In the genomic region with DNA sequence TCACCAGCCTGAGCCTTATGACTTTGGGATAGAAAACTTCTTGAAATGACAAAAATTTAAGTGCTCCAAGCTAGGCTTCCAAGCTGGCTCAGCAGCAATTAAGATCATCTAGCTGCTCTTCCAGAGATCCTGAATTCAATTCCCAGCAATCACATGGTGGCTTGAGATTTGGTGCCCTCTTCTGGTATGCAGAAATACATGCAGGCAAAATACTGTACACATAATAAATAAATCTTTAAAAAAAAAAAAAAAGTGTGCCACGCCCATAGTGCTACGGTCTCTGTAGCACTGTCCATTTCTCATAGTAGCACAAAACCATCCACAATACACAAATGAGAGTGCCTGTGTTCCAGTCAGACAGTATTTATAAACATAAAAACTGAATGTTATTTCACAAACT, we compare ENCODE assay signal across 10 mouse cellular contexts. TPM values are rescaled to one million over a fixed set of nuclear protein-coding genes. Genes with fewer than 3 reads are reported as not detected.
DNase-seq lines count a peak whose midpoint lies in the region; ATAC-seq and TF ChIP-seq lines count a peak whose summit lies in the region.
"Had no signal": no experiment of that assay in that cellular context is flagged by ENCODE, and none has a peak within 500 bp of the region (broad histone marks: within the 10 kb centered on the region; RNA-seq: fewer than 3 reads in every experiment).

No protein-coding gene starts in this region.

- no peak overlapping the region for H3K4me2 ChIP-seq in hindbrain, embryonic 16.5 days (ENCODE audit: low read length)
- H3K4me2 ChIP-seq: forebrain, embryonic 15.5 days had no signal

- H3K27ac ChIP-seq in ES-E14 (ENCODE audit: insufficient read depth, low read depth, low read length, poor library complexity, severe bottlenecking) = no peak overlapping the region
- H3K27ac ChIP-seq in hindbrain, embryonic 16.5 days (ENCODE audit: low read depth, low read length) = no peak overlapping the region
- H3K27ac ChIP-seq: forebrain, embryonic 15.5 days had no signal

- H3K36me3 ChIP-seq in ES-E14 (ENCODE audit: control insufficient read depth, insufficient read depth, low read length, poor library complexity, severe bottlenecking) = no peaks in the 10 kb centered on the region
- peaks cover 5% of the 10 kb centered on the region for H3K36me3 ChIP-seq in hindbrain, embryonic 16.5 days (ENCODE audit: control insufficient read depth, insufficient read depth, low read length)

- H3K27me3 ChIP-seq in hindbrain, embryonic 16.5 days (replicated peaks; ENCODE audit: control insufficient read depth, insufficient read depth, low read length) = no peaks in the 10 kb centered on the region
- H3K27me3 ChIP-seq: forebrain, embryonic 15.5 days had no signal

- in situ Hi-C loops in ES-E14 (cut with MboI; ENCODE audit: low sequenced_read_pairs in 2 of 2, unreplicated experiment in 2 of 2) = no loop called here

- 75% methylated on average over 2 of the region's 2 CpGs for WGBS in hindbrain, embryonic 16.5 days

- H3K4me1 ChIP-seq in ES-E14 (ENCODE audit: control insufficient read depth in 2 of 2, insufficient read depth in 2 of 2, low read length in 2 of 2, poor library complexity in 1 of 2) = peaks cover 0 to 3% of the 10 kb centered on the region in 2 experiments; a peak in 1 of 4 replicates
- no peaks in the 10 kb centered on the region for H3K4me1 ChIP-seq in hindbrain, embryonic 16.5 days (ENCODE audit: control insufficient read depth, insufficient read depth, low read depth, low read length)
- H3K4me1 ChIP-seq: forebrain, embryonic 15.5 days had no signal

- H3K9ac ChIP-seq in ES-E14 (ENCODE audit: insufficient read depth, low read depth, low read length, poor library complexity, severe bottlenecking) = no peak overlapping the region
- no peak overlapping the region for H3K9ac ChIP-seq in hindbrain, embryonic 16.5 days (ENCODE audit: low read depth, low read length)
- H3K9ac ChIP-seq: forebrain, embryonic 15.5 days had no signal

- DNase-seq in adrenal gland, postnatal 10 days = peak; percentile 17
- DNase-seq in adrenal gland, postnatal 4 days (ENCODE audit: low spot score in 2 of 2) = no peak
- DNase-seq in kidney, postnatal 10 days = peak; percentile 14
- DNase-seq in kidney, postnatal 4 days = no peak
- no peak for DNase-seq in ES-E14 (ENCODE audit: low read depth, low spot score)
- peak; percentile 16 for DNase-seq in lung, postnatal 10 days
- DNase-seq in urinary bladder, postnatal 36 days (ENCODE audit: low spot score in 2 of 2) = no peak
- DNase-seq: cerebellum, adult 8-10 months had no signal

- no peak overlapping the region for H3K4me3 ChIP-seq in ES-E14 (ENCODE audit: insufficient read depth in 1 of 2, low read depth in 1 of 2, low read length in 2 of 2, poor library complexity in 1 of 2, severe bottlenecking in 1 of 2)
- H3K4me3 ChIP-seq in hindbrain, embryonic 16.5 days (ENCODE audit: low read length) = no peak overlapping the region
- H3K4me3 ChIP-seq: forebrain, embryonic 15.5 days had no signal

- ATAC-seq in hindbrain, embryonic 16.5 days = no peak
- ATAC-seq: forebrain, embryonic 15.5 days had no signal

- no peaks in the 10 kb centered on the region for H3K9me3 ChIP-seq in ES-E14 (ENCODE audit: control insufficient read depth, insufficient read depth, low read depth, low read length)
- H3K9me3 ChIP-seq in hindbrain, embryonic 16.5 days (ENCODE audit: control insufficient read depth, low read length) = no peaks in the 10 kb centered on the region
- H3K9me3 ChIP-seq: forebrain, embryonic 15.5 days had no signal

TF ChIP-seq in ES-E14, 5 proteins besides CTCF, POLR2A, EP300 and RAD21:
- TF ChIP-seq ZC3H11A (IDR thresholded peaks at IDR 0.05; ENCODE audit: borderline replicate concordance, low read depth, low read length) (0 out of 2 replicates have a peak, but pooled peaks have one; percentile 14), ZNF384 (IDR thresholded peaks at IDR 0.05; ENCODE audit: low read depth, low read length) (peak; percentile 96), HCFC1 (IDR thresholded peaks at IDR 0.05; ENCODE audit: borderline replicate concordance, insufficient read depth, low read length) (no peak)

RNA-seq across cellular contexts. Expression of gene Crkl, which starts 19.2 kb away (rescaled TPM):
- total RNA-seq in adrenal gland, postnatal 10 days (2021) = 10 to 100 TPM; 28.5 to 31.7 TPM
- total RNA-seq in adrenal gland, postnatal 4 days (2021) = 10 to 100 TPM; 32.1 to 35.0 TPM
- 23.7 and 28.2 TPM in 2 replicates for total RNA-seq in ES-E14 (2012; rRNA removed)
- 74.3 and 74.6 TPM in 2 replicates for polyA plus RNA-seq in hindbrain, embryonic 16.5 days (2015; fragmentation: Nextera tagmentation; extraction: Ambion mirVana)

RNA-seq across cellular contexts. Expression of gene Pi4ka, which starts 26.5 kb away (rescaled TPM):
- 10 to 100 TPM; 61.7 to 73.1 TPM for total RNA-seq in adrenal gland, postnatal 10 days (2021)
- total RNA-seq in adrenal gland, postnatal 4 days (2021) = 10 to 100 TPM; 65.0 to 70.9 TPM
- total RNA-seq in ES-E14 (2012; rRNA removed) = 42.5 and 45.4 TPM in 2 replicates
- polyA plus RNA-seq in hindbrain, embryonic 16.5 days (2015; fragmentation: Nextera tagmentation; extraction: Ambion mirVana) = 58.1 and 70.6 TPM in 2 replicates

RNA-seq across cellular contexts. Expression of gene Snap29, which starts 26.8 kb away (rescaled TPM):
- 10 to 100 TPM; 19.8 to 19.9 TPM for total RNA-seq in adrenal gland, postnatal 10 days (2021)
- total RNA-seq in adrenal gland, postnatal 4 days (2021) = 10 to 100 TPM; 22.9 TPM
- 5.2 and 7.5 TPM in 2 replicates for total RNA-seq in ES-E14 (2012; rRNA removed)
- 24.2 and 24.4 TPM in 2 replicates for polyA plus RNA-seq in hindbrain, embryonic 16.5 days (2015; fragmentation: Nextera tagmentation; extraction: Ambion mirVana)

RNA-seq across cellular contexts. Expression of gene Aifm3, which starts 56.8 kb away (rescaled TPM):
- 1 to 10 TPM; 3.6 to 4.5 TPM for total RNA-seq in adrenal gland, postnatal 10 days (2021)
- total RNA-seq in adrenal gland, postnatal 4 days (2021) = 1 to 10 TPM; 7.5 to 8.5 TPM
- total RNA-seq in ES-E14 (2012; rRNA removed) = 3.0 and 5.7 TPM in 2 replicates
- 13.4 and 14.8 TPM in 2 replicates for polyA plus RNA-seq in hindbrain, embryonic 16.5 days (2015; fragmentation: Nextera tagmentation; extraction: Ambion mirVana)

Comparison
In these comparisons a context has a peak if more than half of its experiments do, and no peak if none do; other contexts are left out.
1. DNase-seq: peak in adrenal gland, postnatal 10 days (single experiment), kidney, postnatal 10 days (single experiment) and lung, postnatal 10 days (single experiment); none in adrenal gland, postnatal 4 days (0 of 2), kidney, postnatal 4 days (0 of 2), ES-E14 (single experiment) and urinary bladder, postnatal 36 days (0 of 2).